Mouse (Mus musculus): ENCODE results near the gene Gys1. TPM values are rescaled to one million over a fixed set of nuclear protein-coding genes. Genes with fewer than 3 reads are reported as not detected.
A peak's percentile ranks its signal among the peaks of the same experiment; 100 is the strongest.
"Not testable (repeated sequence)": the region's sequence is repeated elsewhere in the genome, so short reads cannot be mapped to it uniquely, and the experiment has no call there.

Gys1 gene
- polyA plus RNA-seq (2012; rRNA removed), result 39.3 TPM in 2 replicates

DNA sequence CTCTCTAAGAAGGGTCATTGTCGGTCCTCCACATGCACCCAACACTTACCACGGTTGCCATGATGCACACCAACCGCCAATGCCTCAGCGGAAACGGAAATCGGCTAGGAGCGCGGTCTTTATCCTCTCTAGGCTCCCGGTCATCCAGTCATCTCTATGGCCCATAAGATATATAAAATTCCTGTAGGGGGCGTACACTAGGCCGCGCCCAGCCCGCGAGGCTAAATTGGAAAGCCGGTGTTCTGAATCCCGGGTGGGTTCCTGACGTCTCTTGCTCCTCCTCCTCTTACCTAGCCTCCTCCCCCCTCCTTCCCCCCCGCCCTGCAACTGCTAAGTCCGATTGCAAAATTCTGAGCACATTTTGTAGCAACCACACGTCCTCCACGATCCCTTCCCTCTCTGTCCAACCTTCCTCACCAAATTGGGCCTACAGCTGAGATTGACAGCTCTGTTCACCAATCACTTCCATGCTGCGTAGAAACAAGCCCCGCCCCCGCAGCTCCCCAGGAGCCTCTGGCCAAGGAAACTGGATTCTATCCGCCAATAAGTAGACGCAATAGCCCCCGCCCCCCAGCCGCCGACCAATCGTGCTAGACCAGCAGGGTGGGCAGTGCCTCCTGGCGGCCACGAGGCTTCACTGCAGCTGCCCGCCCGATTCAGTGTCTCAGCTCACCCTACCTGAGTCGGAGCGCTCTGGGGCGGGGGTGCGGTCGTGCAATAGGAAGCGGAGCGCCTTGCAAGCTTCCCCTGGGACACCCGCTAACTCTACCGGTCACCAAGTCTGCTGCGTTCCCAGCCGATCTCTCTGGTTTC is at the start of gene Gys1:
Gene Gys1, plus strand, starts transcription at position 642 of the 813 bp plus-strand sequence.
- peak; percentile 98 for DNase-seq (ENCODE audit: low spot score)

DNA sequence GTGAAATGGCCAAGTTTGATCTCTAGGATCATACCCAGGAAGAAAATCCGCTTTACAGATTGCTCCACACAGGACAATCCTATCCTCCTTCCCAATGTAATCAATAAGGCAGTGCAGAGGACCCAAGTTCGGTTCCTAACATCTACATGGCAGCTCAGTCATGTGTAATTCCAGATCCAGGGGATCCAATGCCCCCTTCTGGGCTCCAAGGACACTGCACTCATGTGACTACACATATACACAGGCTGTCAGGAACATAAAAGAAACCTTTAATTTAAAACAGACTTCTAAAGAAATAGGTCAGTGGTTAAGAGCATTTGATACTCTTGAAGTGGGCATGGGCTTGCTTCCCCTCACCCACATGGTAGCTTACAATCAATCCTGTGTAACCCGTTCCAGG is 48.6 kb upstream of the Gys1 start:
- DNase-seq (ENCODE audit: low spot score), result no peak

DNA sequence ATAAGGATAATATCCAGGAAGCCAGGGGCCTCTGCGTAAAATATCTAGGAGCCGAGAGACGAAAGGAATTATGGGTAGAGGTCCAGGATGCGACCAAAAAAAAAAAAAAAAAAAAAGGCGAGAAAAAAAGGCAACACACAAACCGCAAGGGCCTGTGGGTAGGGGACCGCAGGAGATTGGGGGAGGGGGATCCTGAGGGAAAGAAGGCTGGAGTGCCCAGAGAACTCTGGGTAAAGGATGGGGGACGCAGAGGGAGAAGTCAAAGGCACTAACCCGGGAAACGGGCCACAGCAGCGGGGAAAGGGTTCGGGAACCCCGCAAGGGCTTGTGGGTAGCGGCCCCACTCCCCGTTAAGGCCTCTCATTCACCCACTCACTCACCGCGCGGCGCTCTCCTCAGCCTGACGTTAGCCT is 39.5 kb upstream of the Gys1 start:
- DNase-seq (ENCODE audit: low spot score), result no peak

DNA sequence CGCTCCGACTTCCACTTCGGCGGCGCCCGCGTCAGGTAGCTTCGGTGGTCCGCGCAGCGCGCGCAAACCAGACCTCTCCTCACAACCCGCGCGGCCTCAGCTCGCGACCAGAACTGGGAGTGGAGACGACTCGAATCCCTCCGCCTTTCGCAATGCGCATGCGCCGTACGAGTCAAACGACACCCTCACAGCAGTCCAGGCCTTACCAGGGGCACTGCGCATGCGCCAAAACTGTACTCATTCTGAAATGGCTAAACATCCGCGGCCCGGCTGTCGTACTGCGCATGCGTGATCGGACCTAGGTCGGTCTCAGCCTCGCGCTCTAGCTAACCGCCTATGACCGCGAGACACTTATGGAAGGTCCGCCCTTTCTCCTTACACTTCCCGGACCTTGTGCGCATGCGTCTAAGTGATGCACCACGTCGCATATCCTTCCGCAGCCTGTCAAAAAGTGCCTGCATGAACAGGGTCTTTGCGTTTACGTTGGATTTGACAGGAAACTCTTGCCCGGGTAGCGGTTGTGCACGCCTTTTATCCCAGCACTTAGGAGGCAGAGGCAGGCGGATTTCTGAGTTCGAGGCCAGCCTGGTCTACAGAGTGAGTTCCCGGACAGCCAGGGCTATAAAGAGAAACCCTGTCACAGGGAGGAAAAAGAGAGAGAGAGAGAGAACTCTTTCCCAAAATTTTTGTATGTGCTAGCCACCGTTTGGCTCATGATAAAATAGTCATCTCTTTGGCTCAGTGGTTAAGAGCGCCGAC is 38.9 kb upstream of the Gys1 start, which contains the start of gene Snrnp70:
Gene Snrnp70, minus strand, starts transcription at position 165 of the 759 bp plus-strand sequence.
- peak; percentile 100 for DNase-seq (ENCODE audit: low spot score)

DNA sequence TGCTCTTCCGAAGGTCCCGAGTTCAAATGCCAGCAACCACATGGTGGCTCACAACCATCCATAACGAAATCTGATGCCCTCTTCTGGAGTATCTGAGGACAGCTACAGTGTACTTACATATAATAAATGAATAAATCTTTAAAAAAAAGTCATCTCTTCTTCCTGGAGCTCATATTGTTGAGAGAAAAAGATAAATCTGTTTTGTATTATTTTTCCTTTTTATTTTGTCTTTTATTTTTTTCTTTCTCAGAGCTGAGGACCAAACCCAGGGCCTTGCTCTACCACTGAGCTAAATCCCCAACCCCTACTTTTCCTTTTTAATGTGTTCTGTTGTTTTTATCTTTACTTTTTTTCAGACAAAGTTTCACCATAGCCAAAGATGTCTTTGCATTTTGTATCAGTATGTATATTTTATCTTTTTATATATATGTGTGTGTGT is 38.3 kb upstream of the Gys1 start:
- DNase-seq (ENCODE audit: low spot score), result not testable (repeated sequence)

DNA sequence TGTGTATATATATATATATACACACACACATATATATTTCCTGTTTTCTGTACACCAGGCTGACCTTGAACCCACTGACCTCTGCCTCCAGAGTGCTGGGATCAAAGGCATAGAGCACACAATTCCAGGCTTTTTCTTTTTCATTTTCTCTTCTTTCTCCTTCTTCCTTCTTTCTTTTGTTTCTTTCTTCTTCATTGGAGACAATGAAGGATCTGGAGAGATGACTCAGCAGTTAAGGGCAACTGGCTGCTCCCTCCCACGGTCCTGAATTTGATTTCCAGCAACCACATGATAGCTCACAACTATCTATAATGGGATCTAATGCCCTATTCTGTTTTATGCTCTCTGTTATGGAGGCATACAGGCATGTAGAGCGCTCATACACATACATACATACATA is 37.9 kb upstream of the Gys1 start:
- DNase-seq (ENCODE audit: low spot score), result no peak

DNA sequence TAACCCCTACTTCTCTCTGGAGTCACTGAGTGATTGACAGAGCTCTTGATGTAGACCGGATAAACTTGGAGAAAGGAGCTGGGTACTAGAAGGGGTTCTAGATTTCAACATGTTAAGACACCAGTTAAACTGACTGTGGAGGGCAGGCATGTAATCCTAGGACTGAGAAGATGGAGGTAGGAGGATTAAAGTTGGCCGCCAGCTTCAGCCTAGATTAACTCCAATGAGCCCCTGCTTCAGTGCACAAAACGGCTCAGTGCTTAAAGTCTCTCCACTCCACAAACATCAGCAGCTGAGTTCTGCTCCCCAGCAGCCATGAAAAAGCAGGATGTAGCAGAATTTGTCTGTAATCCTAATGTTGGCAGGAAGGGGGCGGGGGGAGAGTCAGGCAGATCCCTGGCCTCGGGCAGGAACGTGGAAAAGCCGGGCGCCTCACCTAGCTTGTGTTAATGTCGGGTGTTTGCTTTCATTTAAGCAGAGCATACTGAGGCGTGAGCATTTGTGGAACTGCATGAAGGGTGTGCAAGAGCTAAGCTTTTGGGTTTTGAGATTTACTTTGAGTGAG is 33.0 kb upstream of the Gys1 start:
- DNase-seq (ENCODE audit: low spot score), result no peak

DNA sequence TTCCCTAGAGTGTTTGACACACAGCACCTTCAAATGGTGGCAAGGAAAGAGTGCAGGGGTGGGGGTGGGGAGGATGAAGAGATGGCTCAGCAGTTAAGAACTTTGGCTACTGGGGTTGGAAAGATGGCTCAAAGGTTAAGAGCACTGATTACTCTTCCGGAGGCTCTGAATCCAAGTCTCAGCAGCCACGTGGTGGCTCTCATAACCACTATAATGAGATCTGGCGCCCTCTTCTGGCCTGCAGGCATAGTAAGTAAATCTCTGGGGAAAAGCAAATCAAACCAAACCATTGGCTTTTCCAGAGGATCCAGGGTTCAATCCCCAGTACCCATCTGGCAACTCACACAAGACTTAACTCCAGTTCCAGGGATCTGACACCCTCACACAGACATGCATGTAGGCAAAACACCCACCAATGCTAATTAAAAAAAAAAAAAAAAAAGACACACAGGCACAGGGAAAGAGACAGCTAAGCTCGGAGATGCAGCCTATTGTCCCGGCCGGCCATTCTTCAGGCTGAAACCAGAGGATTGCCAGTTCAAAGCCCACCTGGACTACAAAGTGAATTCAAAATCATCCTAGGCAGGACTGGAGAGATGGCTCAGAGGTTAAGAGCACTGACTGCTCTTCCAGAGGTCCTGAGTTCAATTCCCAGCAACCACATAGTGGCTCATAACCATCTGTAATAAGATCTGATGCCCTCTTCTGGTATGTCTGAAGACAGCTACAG is 30.9 kb upstream of the Gys1 start:
- no peak for DNase-seq (ENCODE audit: low spot score)

DNA sequence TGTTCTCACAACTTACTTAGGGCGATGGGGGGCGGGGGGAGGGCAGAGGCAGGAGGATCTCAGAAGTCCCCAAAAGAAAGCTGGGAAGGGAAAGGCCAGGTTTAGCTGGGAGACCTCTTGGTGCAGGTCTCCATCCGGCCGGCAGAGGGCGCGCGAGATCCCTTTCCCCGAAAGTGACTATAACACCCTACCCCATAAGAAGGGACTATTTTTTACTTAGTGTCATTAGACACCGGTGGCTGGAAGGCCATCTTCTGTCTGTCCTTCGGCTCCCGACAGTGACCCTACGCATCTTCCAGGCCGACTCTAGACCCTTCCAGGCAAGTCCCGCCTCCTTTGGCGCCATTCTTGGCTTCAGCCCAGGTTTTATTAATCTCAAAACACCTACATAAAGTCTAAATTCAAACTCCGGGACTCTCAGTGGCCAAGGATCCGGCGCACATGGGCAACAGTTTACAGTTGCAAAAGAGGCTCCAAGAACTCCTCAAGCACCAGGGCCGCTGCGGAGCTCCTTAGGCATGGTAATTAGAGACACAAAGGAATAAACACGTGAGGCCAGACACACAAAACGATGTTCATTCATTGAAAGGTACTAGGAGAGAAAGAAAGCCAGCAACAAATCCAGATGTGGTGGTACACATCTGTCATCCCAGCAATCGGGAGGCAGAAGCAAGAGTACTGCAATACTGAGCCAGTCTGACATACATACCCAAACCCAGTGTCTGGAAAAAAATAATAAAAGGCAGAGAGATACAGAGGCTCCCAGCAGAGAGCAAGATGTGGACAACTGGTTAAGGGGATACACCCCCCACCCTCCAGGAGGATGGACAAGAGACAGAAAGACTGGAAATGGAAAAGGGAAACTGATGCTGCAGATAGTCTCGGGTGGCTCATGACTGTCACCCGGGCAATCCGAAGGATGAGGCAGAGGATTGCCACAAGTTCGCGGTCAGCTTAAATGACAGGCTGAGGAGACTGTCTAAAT is 29.3 kb upstream of the Gys1 start, which contains the start of gene Kcna7:
Gene Kcna7, plus strand, starts transcription at position 563 of the 985 bp plus-strand sequence.
- peak; percentile 70 for DNase-seq (ENCODE audit: low spot score)

DNA sequence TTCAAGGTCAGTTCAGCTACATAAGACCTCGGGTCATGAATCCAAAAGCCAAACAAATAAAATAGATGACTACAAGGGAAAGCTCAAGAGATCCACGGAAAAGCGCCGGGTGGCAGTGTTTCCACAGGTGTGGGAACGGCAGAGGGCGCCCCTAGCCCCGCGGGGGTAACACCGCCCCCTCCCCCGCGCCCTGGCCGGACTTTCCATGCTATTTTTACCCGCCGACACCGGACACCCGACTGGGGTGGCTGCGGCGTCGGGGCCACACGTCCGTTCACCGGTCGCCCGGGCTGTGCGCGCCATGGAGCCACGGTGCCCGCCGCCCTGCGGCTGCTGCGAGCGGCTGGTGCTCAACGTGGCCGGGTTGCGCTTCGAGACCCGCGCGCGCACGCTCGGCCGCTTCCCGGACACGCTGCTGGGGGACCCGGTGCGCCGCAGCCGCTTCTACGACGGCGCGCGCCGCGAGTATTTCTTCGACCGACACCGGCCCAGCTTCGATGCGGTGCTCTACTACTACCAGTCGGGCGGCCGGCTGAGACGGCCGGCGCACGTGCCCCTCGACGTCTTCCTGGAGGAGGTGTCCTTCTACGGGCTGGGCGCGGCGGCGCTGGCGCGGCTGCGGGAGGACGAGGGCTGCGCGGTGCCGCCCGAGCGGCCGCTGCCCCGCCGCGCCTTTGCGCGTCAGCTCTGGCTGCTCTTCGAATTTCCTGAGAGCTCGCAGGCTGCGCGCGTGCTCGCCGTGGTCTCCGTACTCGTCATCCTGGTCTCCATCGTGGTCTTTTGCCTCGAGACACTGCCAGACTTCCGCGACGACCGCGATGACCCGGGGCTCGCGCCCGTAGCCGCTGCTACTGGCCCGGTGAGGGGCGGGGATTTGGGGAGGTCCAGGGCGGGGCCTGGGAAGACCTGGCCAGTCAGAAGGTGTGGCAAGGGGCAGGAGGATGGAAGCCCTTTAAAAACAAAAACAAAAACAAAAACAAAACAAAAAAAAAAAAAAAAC is 28.2 kb upstream of the Gys1 start:
- DNase-seq (ENCODE audit: low spot score), result no peak

DNA sequence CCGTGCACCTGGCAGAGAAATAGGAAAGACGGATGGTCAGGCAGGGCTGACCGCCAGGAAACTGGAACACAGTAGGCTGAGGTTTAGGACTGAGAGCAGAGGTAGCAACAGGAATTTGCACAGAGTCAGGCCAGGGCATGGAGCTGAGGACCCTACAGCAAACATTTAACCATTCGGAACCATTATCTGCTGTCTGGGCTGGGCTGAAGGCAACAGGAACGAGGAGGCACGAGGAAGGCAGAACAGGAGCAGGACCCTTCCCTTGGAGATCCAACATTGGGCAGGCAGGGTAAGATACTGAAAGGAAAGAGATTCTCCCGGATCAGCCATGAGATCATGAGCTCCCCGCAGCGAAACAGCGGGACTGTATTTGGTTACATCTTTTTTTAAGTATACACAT is 26.8 kb upstream of the Gys1 start:
- no peak for DNase-seq (ENCODE audit: low spot score)

DNA sequence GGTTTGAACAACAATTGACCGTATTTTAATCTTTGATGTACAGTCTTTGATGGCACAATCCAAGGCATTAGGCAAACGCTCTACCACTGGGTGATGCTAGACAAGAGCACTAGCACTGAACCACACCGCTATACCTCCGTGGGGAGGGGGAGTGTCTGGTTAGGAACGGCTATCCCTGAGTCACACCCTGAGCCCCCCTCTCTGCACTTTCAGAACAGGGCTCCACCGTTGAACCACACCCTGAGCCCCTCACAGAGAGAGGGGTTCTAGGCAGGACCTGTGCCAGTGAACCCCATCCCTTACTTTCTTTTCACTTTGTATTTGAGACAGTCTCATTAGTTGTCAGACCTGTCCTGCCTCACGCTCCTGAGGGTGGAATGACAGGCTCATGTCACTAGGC is 26.3 kb upstream of the Gys1 start:
- no peak for DNase-seq (ENCODE audit: low spot score)

DNA sequence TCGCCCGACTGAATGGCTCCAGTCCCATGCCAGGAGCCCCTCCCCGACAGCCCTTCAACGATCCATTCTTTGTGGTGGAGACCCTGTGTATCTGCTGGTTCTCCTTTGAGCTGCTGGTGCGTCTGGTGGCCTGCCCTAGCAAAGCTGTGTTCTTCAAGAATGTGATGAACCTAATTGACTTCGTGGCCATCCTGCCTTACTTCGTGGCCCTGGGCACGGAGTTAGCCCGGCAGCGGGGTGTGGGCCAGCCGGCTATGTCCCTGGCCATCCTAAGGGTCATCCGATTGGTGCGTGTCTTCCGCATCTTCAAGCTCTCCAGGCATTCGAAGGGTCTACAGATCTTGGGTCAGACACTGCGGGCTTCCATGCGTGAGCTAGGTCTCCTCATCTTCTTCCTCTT is 25.7 kb upstream of the Gys1 start:
- DNase-seq (ENCODE audit: low spot score), result no peak

DNA sequence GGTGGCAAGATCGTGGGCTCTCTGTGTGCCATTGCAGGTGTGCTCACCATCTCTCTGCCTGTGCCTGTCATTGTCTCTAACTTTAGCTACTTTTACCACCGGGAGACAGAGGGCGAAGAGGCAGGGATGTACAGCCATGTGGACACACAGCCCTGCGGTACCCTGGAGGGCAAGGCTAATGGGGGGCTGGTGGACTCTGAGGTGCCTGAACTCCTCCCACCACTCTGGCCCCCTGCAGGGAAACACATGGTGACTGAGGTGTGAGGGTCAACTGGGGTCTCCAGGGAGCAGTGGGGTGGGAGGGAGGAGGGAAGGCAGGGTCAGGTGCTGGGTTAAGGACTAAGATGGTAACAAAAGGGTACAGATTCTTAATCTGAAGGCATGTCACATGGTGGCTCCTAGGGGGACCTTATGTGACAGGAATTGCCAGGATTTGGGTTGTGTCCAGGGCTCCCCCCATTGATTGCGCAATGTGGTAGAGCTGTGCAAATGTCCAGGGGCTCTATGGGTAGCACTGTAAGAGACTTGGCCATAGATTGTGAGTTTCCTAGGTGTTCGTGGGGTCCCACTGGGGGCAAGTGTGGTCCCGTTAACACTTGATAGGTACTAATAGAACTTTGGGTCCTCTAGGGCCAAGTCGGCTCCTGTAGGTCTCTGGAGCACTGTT is 25.0 kb upstream of the Gys1 start:
- no peak for DNase-seq (ENCODE audit: low spot score)

DNA sequence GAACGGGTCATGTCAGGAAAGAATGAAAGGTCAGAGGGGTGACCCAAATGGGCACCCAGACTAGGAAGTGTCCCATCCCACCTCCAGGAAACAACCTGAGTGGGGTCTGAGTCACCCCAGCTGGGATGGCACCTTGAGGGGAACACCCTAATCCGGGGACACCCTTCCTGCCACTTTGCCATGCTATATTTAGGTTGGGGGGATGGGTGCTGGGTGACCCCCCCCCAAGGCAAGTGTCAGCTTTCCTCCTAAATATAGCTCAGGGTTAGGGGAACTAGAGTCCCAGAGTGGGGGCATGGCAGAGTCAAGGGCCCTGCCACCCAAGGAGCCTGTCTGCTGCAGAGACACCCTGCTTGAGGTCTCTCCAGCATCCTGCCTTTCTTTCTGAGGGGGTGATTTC is 22.2 kb upstream of the Gys1 start:
- DNase-seq (ENCODE audit: low spot score), result no peak

DNA sequence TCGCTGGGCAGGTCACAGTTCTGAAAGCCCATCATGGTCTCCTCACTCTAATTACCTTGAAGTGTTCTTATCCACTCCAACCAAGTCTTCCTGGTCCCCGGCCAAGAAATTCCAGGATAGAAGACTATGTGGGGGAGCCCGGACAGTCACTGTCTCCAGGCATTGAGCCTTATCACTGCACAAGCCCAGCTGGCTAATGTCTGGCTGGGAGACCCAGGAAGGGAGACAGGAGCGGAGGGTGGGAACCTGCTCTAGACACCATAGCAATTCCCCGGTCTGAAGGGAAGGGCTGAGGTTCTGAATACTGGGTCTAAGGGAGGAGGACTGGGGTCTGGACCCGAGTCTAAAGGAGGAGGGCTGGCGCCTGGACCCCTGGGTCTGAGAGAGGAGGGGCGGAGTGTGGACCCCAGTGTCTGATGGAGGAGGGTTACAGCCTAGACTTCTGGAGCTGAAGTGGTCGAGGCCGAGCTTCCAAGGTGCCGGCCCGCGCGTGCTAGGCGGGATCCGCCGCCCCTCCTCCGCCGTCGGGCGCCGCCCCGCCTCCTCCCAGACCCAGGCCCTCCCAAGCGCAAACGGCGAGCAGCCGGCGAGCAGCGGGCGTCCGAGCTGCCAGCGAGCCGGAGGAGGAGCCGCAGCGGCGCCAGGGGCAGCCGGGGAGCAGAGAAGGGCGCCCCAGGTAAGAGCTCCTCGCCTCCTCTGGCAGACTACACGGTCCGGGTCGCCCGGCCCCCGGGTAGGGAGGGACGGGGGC is 21.4 kb upstream of the Gys1 start, which contains the start of gene Ntf5:
Gene Ntf5, plus strand, starts transcription at position 583 of the 751 bp plus-strand sequence.
- peak; percentile 59 for DNase-seq (ENCODE audit: low spot score)

DNA sequence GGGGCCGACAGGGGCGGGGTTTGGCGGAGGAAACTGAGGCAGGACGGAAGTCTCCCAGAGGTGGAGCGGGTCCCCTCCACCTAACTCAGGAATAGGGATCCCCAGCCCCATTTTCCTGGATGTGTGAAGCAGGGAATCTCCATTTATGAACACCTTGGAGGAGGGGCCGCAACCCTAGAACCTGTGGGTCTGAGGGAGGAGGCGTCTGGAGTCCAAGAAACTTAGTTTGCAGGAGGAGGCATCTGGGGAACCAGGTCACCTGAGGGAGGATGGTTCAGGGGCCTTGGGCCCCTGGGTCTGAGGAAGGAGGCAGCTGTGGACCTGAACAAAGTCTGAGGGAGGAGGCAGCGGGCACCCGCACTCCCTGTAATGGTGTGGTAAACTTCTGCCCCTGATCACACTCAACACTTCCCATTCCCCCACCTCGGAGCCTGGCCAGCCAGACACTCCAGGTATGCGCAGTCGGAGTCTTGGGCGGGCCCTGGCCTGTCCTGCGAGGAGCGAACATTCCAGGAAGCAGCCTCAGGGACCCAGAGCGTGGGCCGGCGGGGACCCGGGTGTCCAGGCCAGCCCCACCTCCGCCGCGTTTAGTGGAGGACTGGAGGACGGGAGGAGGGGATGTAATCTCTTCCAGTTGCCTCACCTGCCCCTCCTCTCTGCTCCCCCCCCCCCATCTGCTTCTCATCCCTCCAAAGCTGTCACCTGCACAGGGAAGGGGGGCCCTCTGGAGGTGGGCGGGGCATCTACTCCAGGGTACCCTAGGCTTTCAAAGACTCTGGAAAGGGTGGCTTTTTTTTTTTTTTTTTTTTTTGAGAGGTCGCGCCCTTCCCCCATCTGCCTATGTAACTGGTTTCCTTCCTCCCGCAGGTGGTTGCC is 20.5 kb upstream of the Gys1 start:
- DNase-seq (ENCODE audit: low spot score), result no peak

Data from urinary bladder, adult 2 months (tissue).